Mouse (Mus musculus) neural tube, embryonic 12.5 days (tissue): ENCODE data around the gene Trim39. TPM values are rescaled to one million over a fixed set of nuclear protein-coding genes. Genes with fewer than 3 reads are reported as not detected.
"Not testable (repeated sequence)": the region's sequence is repeated elsewhere in the genome, so short reads cannot be mapped to it uniquely, and the experiment has no call there.

Experiments used
- ATAC-seq: fragments of 200-750 bp; cut with Nextera tagmentation; 2 replicates; pipeline ENCODE4 v1.8.0; 2017; ENCODE audit warnings: low read depth, mild to moderate bottlenecking, moderate TSS enrichment, moderate library complexity; ENCODE audit not compliant: low FRiP score
- H3K27ac ChIP-seq: fragments of 300-500 bp; sonication (generic); 2 replicates; pipeline ENCODE4 v1.5.1; 2016
- H3K27me3 ChIP-seq: fragments of 300-500 bp; sonication (generic); replicated peaks from 2 replicates; pipeline ENCODE4 v1.6.1; 2016; ENCODE audit warnings: mild to moderate bottlenecking
- H3K36me3 ChIP-seq: fragments of 300-500 bp; sonication (generic); 2 replicates; pipeline ENCODE4 v1.6.1; 2016; ENCODE audit warnings: mild to moderate bottlenecking
- H3K4me1 ChIP-seq: fragments of 300-500 bp; sonication (generic); 2 replicates; pipeline ENCODE4 v1.6.1; 2016
- H3K4me2 ChIP-seq: fragments of 300-500 bp; sonication (generic); replicated peaks from 2 replicates; pipeline ENCODE4 v1.6.1; 2016; ENCODE audit warnings: mild to moderate bottlenecking
- H3K4me3 ChIP-seq: fragments of 300-500 bp; sonication (generic); 2 replicates; pipeline ENCODE4 v1.5.1; 2016
- H3K9ac ChIP-seq: fragments of 300-500 bp; sonication (generic); 2 replicates; pipeline ENCODE4 v1.6.1; 2016; ENCODE audit warnings: mild to moderate bottlenecking
- H3K9me3 ChIP-seq: fragments of 300-500 bp; sonication (generic); 2 replicates; pipeline ENCODE4 v1.6.1; 2016; ENCODE audit warnings: mild to moderate bottlenecking
- WGBS: fragments of 180-500 bp; shearing (Covaris S2); methylation state at CpG from one replicate; pipeline ENCODE4 v1.1.7; 2016; 5-methylcytosine and 5-hydroxymethylcytosine counted together
- polyA plus RNA-seq: library from polyadenylated mRNA; unstranded; fragments of >200 nt; fragmentation: Nextera tagmentation; extraction: Ambion mirVana; gene quantifications from 2 replicates; pipeline ENCODE4 v1.2.1, GENCODE M21; 2016

Gene Trim39
- 25.4 and 27.5 TPM in 2 replicates for polyA plus RNA-seq

GRCm38 (mm10) chr17:36271586-36272256, at the start of gene Trim39:
Gene Trim39 (minus strand): TSS chr17:36272247.
- WGBS = 1% methylated on average over 43 of the region's 43 CpGs
- Histone ChIP-seq H3K4me1 (peaks cover 26% of the 10 kb centered on the region), H3K36me3 (peaks cover 34% of the 10 kb centered on the region)

GRCm38 (mm10) chr17:36315689-36316253, 43.7 kb upstream of the Trim39 start:
- Histone ChIP-seq H3K27ac (peak overlapping the region; percentile 57; the same call in 1 of the 2 replicates), H3K36me3 (no peaks in the 10 kb centered on the region), H3K4me1 (no peaks in the 10 kb centered on the region), H3K4me2 (peak overlapping the region; percentile 72), H3K9ac (peak overlapping the region; percentile 61), H3K4me3 (peak overlapping the region; percentile 49), H3K27me3 (peaks cover 5% of the 10 kb centered on the region; the same call in 1 of the 2 replicates), H3K9me3 (no peaks in the 10 kb centered on the region)
- 27% methylated on average over 5 of the region's 5 CpGs for WGBS
- ATAC-seq = no peak

More at GRCm38 (mm10) chr17:36271586-36272256, at the start of gene Trim39:
- peak within 1 kb of the TSS; percentile 94 for H3K4me3 ChIP-seq
- ATAC-seq = peak; percentile 85
- H3K27ac ChIP-seq = peak within 1 kb of the TSS; percentile 87
- no peaks in the 10 kb centered on the region for H3K9me3 ChIP-seq
- H3K27me3 ChIP-seq = no peaks in the 10 kb centered on the region
- peak within 1 kb of the TSS; percentile 87 for H3K4me2 ChIP-seq
- peak within 1 kb of the TSS; percentile 89 for H3K9ac ChIP-seq

GRCm38 (mm10) chr17:36315041-36315688, 43.1 kb upstream of the Trim39 start:
- Histone ChIP-seq H3K9me3 (no peaks in the 10 kb centered on the region), H3K4me3 (peak overlapping the region; percentile 49), H3K27ac (peak overlapping the region; percentile 57; the same call in 1 of the 2 replicates), H3K36me3 (no peaks in the 10 kb centered on the region), H3K9ac (peak overlapping the region; percentile 61), H3K27me3 (peaks cover 5% of the 10 kb centered on the region; the same call in 1 of the 2 replicates), H3K4me2 (peak overlapping the region; percentile 72), H3K4me1 (no peaks in the 10 kb centered on the region)
- ATAC-seq = peak; percentile 85
- WGBS = under 1% methylated on average over 19 of the region's 19 CpGs

- Histone ChIP-seq H3K27ac (no peak overlapping the region), H3K4me2 (peak overlapping the region; percentile 72), H3K4me1 (no peaks in the 10 kb centered on the region), H3K36me3 (no peaks in the 10 kb centered on the region), H3K9ac (peak overlapping the region; percentile 61; the same call in 1 of the 2 replicates), H3K9me3 (no peaks in the 10 kb centered on the region), H3K27me3 (peaks cover 4% of the 10 kb centered on the region; the same call in 1 of the 2 replicates), H3K4me3 (peak overlapping the region; percentile 49)
- WGBS = 2% methylated on average over 9 of the region's 9 CpGs
- ATAC-seq = peak; percentile 45
Observed at GRCm38 (mm10) chr17:36314511-36314910, 42.5 kb upstream of the Trim39 start.

GRCm38 (mm10) chr17:36309293-36309692, 37.2 kb upstream of the Trim39 start:
- Histone ChIP-seq H3K9me3 (no peaks in the 10 kb centered on the region), H3K4me2 (no peak overlapping the region), H3K4me1 (no peaks in the 10 kb centered on the region), H3K27me3 (no peaks in the 10 kb centered on the region), H3K4me3 (no peak overlapping the region), H3K27ac (no peak overlapping the region), H3K36me3 (no peaks in the 10 kb centered on the region), H3K9ac (no peak overlapping the region)
- WGBS = 38% methylated on average over 1 of the region's 1 CpGs
- ATAC-seq = no peak

GRCm38 (mm10) chr17:36308855-36309254, 36.8 kb upstream of the Trim39 start:
- H3K27me3 ChIP-seq, H3K4me2 ChIP-seq, H3K4me1 ChIP-seq, H3K27ac ChIP-seq, H3K9ac ChIP-seq, H3K36me3 ChIP-seq, H3K4me3 ChIP-seq, H3K9me3 ChIP-seq: not testable (repeated sequence)
- peak; percentile 58 for ATAC-seq
- WGBS = 1% methylated on average over 3 of the region's 3 CpGs

GRCm38 (mm10) chr17:36286390-36286789, 14.3 kb upstream of the Trim39 start, which contains the start of gene H2-M10.2:
Gene H2-M10.2 (minus strand): TSS chr17:36286490.
- H3K4me1 ChIP-seq = no peaks in the 10 kb centered on the region
- H3K4me2 ChIP-seq = no peak within 1 kb of the TSS
- H3K9ac ChIP-seq = no peak within 1 kb of the TSS
- H3K27me3 ChIP-seq = no peaks in the 10 kb centered on the region
- no peak within 1 kb of the TSS for H3K4me3 ChIP-seq
- H3K27ac ChIP-seq = no peak within 1 kb of the TSS
- peaks cover 10% of the 10 kb centered on the region for H3K36me3 ChIP-seq
- WGBS = 87% methylated on average over 2 of the region's 2 CpGs
- ATAC-seq = no peak
- H3K9me3 ChIP-seq = peaks cover 10% of the 10 kb centered on the region; the same call in 1 of the 2 replicates

- Histone ChIP-seq H3K4me3 (no peak overlapping the region), H3K9me3 (peaks cover 13% of the 10 kb centered on the region; the same call in 1 of the 2 replicates), H3K9ac (no peak overlapping the region), H3K27ac (no peak overlapping the region), H3K4me1 (no peaks in the 10 kb centered on the region), H3K4me2 (no peak overlapping the region), H3K27me3 (no peaks in the 10 kb centered on the region), H3K36me3 (peaks cover 29% of the 10 kb centered on the region)
- ATAC-seq = no peak
- WGBS = 90% methylated on average over 4 of the region's 4 CpGs
Observed at GRCm38 (mm10) chr17:36281521-36282245, 9.6 kb upstream of the Trim39 start.

GRCm38 (mm10) chr17:36274776-36275175, 2.7 kb upstream of the Trim39 start:
- no peaks in the 10 kb centered on the region for H3K27me3 ChIP-seq
- H3K36me3 ChIP-seq = peaks cover 18% of the 10 kb centered on the region
- peaks cover 25% of the 10 kb centered on the region for H3K4me1 ChIP-seq
- H3K4me2 ChIP-seq = no peak overlapping the region
- no peak overlapping the region for H3K4me3 ChIP-seq
- ATAC-seq = no peak
- WGBS = 96% methylated on average over 4 of the region's 4 CpGs
- H3K9ac ChIP-seq = no peak overlapping the region
- H3K9me3 ChIP-seq = no peaks in the 10 kb centered on the region
- H3K27ac ChIP-seq = no peak overlapping the region

- WGBS = 91% methylated on average over 4 of the region's 4 CpGs
- H3K36me3 ChIP-seq = peaks cover 19% of the 10 kb centered on the region
Observed at GRCm38 (mm10) chr17:36273796-36274195, 1.7 kb upstream of the Trim39 start.

GRCm38 (mm10) chr17:36272643-36273366, 758 bp upstream of the Trim39 start:
- peaks cover 23% of the 10 kb centered on the region for H3K36me3 ChIP-seq
- ATAC-seq = no peak
- 83% methylated on average over 9 of the region's 9 CpGs for WGBS
- no peak overlapping the region for H3K27ac ChIP-seq
- H3K4me3 ChIP-seq = peak overlapping the region; percentile 94
- H3K4me1 ChIP-seq = peaks cover 26% of the 10 kb centered on the region
- peak overlapping the region; percentile 87 for H3K4me2 ChIP-seq
- H3K9me3 ChIP-seq = no peaks in the 10 kb centered on the region
- H3K27me3 ChIP-seq = no peaks in the 10 kb centered on the region
- peak overlapping the region; percentile 89 for H3K9ac ChIP-seq

More at GRCm38 (mm10) chr17:36273796-36274195, 1.7 kb upstream of the Trim39 start:
- ATAC-seq = no peak
- Histone ChIP-seq H3K9me3 (no peaks in the 10 kb centered on the region), H3K4me3 (no peak overlapping the region), H3K9ac (no peak overlapping the region), H3K4me2 (0 out of 2 replicates have a peak overlapping the region, but pooled peaks have one; percentile 87), H3K4me1 (peaks cover 26% of the 10 kb centered on the region), H3K27ac (no peak overlapping the region), H3K27me3 (no peaks in the 10 kb centered on the region)
